Mouse (Mus musculus) MEL (cell line): ENCODE data around the gene Pxmp4. TPM values are rescaled to one million over a fixed set of nuclear protein-coding genes. Genes with fewer than 3 reads are reported as not detected.

Experiments
- DNase-seq: peaks from one replicate; pipeline ENCODE4 v3.0.0; 2011; ENCODE audit warnings: low read depth, low spot score
- H3K27ac ChIP-seq: 2 replicates; pipeline ENCODE4 v1.5.1; 2012; ENCODE audit warnings: low read depth, mild to moderate bottlenecking, control low read depth, low read length, moderate library complexity; ENCODE audit not compliant: control insufficient read depth
- H3K27me3 ChIP-seq, 2 experiments: fragments of 150-350 bp in 1 of 2; sonication (generic) in 1 of 2; 2 replicates each; pipeline ENCODE4 v1.6.1; 2012; ENCODE audit warnings: low read length in 2 of 2, mild to moderate bottlenecking in 2 of 2, improper control_type of control experiment in 1 of 2, moderate library complexity in 1 of 2; ENCODE audit not compliant: insufficient read depth in 2 of 2, control insufficient read depth in 1 of 2
- H3K36me3 ChIP-seq, 2 experiments: 2 replicates each; pipeline ENCODE4 v1.6.1; 2012 to 2014; ENCODE audit warnings: low read length in 2 of 2, improper control_type of control experiment in 1 of 2, inconsistent platforms in 1 of 2, mild to moderate bottlenecking in 1 of 2; ENCODE audit not compliant: insufficient read depth in 2 of 2, control insufficient read depth in 1 of 2
- H3K4me1 ChIP-seq, 2 experiments: fragments of 150-350 bp in 1 of 2; sonication (generic) in 1 of 2; 2 replicates each; pipeline ENCODE4 v1.6.1; 2012; ENCODE audit warnings: low read length in 2 of 2, improper control_type of control experiment in 1 of 2, mild to moderate bottlenecking in 1 of 2; ENCODE audit not compliant: insufficient read depth in 2 of 2, control insufficient read depth in 1 of 2
- H3K4me3 ChIP-seq, 2 experiments: fragments of 150-350 bp in 1 of 2; sonication (generic) in 1 of 2; 2 replicates each; pipeline ENCODE4 v1.5.1; 2012; ENCODE audit warnings: low read depth in 2 of 2, low read length in 2 of 2, mild to moderate bottlenecking in 2 of 2, moderate library complexity in 2 of 2, control low read depth in 1 of 2, improper control_type of control experiment in 1 of 2; ENCODE audit not compliant: control insufficient read depth in 1 of 2, insufficient read depth in 1 of 2
- H3K79me2 ChIP-seq: 2 replicates; pipeline ENCODE4 v1.6.1; 2012; ENCODE audit warnings: mild to moderate bottlenecking, low read length, moderate library complexity; ENCODE audit not compliant: control insufficient read depth, poor library complexity, insufficient read depth
- H3K9ac ChIP-seq: 2 replicates; pipeline ENCODE4 v1.6.1; 2012; ENCODE audit warnings: low read depth, mild to moderate bottlenecking, control low read depth, low read length, moderate library complexity; ENCODE audit not compliant: control insufficient read depth, poor library complexity, severe bottlenecking
- H3K9me3 ChIP-seq: fragments of 150-350 bp; sonication (generic); replicated peaks from 2 replicates; pipeline ENCODE4 v1.6.1; 2012; ENCODE audit warnings: mild to moderate bottlenecking, low read length, improper control_type of control experiment, moderate library complexity; ENCODE audit not compliant: insufficient read depth
- BHLHE40 ChIP-seq: IDR thresholded peaks from 2 replicates; pipeline ENCODE4 v1.6.1; 2012; ENCODE audit warnings: low read depth, mild to moderate bottlenecking, inconsistent platforms, low read length, improper control_type of control experiment, borderline replicate concordance
- CHD1 ChIP-seq: IDR thresholded peaks from 2 replicates; pipeline ENCODE4 v1.6.1; 2012; ENCODE audit warnings: low read depth, mild to moderate bottlenecking, inconsistent platforms, low read length, improper control_type of control experiment
- CHD2 ChIP-seq: IDR thresholded peaks from 2 replicates; pipeline ENCODE4 v1.6.1; 2011; ENCODE audit warnings: low read length, improper control_type of control experiment
- CTCF ChIP-seq, 3 experiments: IDR thresholded peaks in 2 of 3; conservative IDR thresholded peaks in 1 of 3; 2 replicates each; pipeline ENCODE4 v1.5.1; 2011 to 2012; ENCODE audit warnings: low read length in 3 of 3, low read depth in 2 of 3, mild to moderate bottlenecking in 2 of 3, improper control_type of control experiment in 1 of 3, inconsistent platforms in 1 of 3, mixed read lengths in 1 of 3, moderate library complexity in 1 of 3; ENCODE audit not compliant: control insufficient read depth in 1 of 3, insufficient read depth in 1 of 3, poor library complexity in 1 of 3, severe bottlenecking in 1 of 3
- E2F4 ChIP-seq: IDR thresholded peaks from 2 replicates; pipeline ENCODE4 v1.6.1; 2011; ENCODE audit warnings: low read depth, low read length, improper control_type of control experiment, borderline replicate concordance
- EP300 ChIP-seq, 2 experiments: IDR thresholded peaks; 2 replicates each; pipeline ENCODE4 v1.6.1; 2011; ENCODE audit warnings: improper control_type of control experiment in 2 of 2, low read length in 2 of 2, low read depth in 1 of 2, mild to moderate bottlenecking in 1 of 2
- ETS1 ChIP-seq: IDR thresholded peaks from 2 replicates; pipeline ENCODE4 v1.6.1; 2012; ENCODE audit warnings: low read depth, mild to moderate bottlenecking, inconsistent platforms, low read length, improper control_type of control experiment, moderate library complexity
- KAT2A ChIP-seq: conservative IDR thresholded peaks from 2 replicates; pipeline ENCODE4 v1.6.1; 2012; ENCODE audit warnings: low read depth, low read length, improper control_type of control experiment, inconsistent platforms
- MEF2A ChIP-seq: IDR thresholded peaks from 2 replicates; pipeline ENCODE4 v1.6.1; 2014; ENCODE audit warnings: low read depth, mild to moderate bottlenecking, inconsistent platforms, low read length, improper control_type of control experiment; ENCODE audit not compliant: poor library complexity, insufficient replicate concordance, severe bottlenecking; ENCODE audit errors: extremely low read depth
- POLR2A ChIP-seq, 2 experiments: IDR thresholded peaks; 2 replicates each; pipeline ENCODE4 v1.6.1; 2011 to 2012; ENCODE audit warnings: low read length in 2 of 2, mild to moderate bottlenecking in 2 of 2, control low read depth in 1 of 2, improper control_type of control experiment in 1 of 2, low read depth in 1 of 2, moderate library complexity in 1 of 2; ENCODE audit not compliant: control insufficient read depth in 1 of 2, insufficient read depth in 1 of 2, poor library complexity in 1 of 2
- POLR2AphosphoS2 ChIP-seq: IDR thresholded peaks from 2 replicates; pipeline ENCODE4 v1.6.1; 2011; ENCODE audit warnings: low read length, improper control_type of control experiment
- POLR2AphosphoS5 ChIP-seq: IDR thresholded peaks from 2 replicates; pipeline ENCODE4 v1.6.1; 2012; ENCODE audit warnings: low read depth, borderline replicate concordance, mild to moderate bottlenecking, inconsistent platforms, low read length, moderate library complexity, mixed read lengths
- RAD21 ChIP-seq: IDR thresholded peaks from 2 replicates; pipeline ENCODE4 v1.6.1; 2011; ENCODE audit warnings: mild to moderate bottlenecking, low read depth, low read length, improper control_type of control experiment
- RCOR1 ChIP-seq: IDR thresholded peaks from 2 replicates; pipeline ENCODE4 v1.6.1; 2012; ENCODE audit warnings: low read depth, mild to moderate bottlenecking, inconsistent platforms, low read length, improper control_type of control experiment
- SIN3A ChIP-seq: IDR thresholded peaks from 2 replicates; pipeline ENCODE4 v1.6.1; 2012; ENCODE audit warnings: low read length, improper control_type of control experiment, inconsistent platforms
- SMC3 ChIP-seq: IDR thresholded peaks from 2 replicates; pipeline ENCODE4 v1.6.1; 2011; ENCODE audit warnings: low read depth, low read length, improper control_type of control experiment
- TCF12 ChIP-seq: IDR thresholded peaks from 2 replicates; pipeline ENCODE4 v1.6.1; 2014; ENCODE audit warnings: low read depth, mild to moderate bottlenecking, inconsistent platforms, low read length, improper control_type of control experiment, moderate library complexity
- UBTF ChIP-seq: IDR thresholded peaks from 2 replicates; pipeline ENCODE4 v1.6.1; 2012; ENCODE audit warnings: low read depth, mild to moderate bottlenecking, inconsistent platforms, low read length, improper control_type of control experiment, moderate library complexity, borderline replicate concordance; ENCODE audit not compliant: insufficient read depth
- USF1 ChIP-seq: IDR thresholded peaks from 2 replicates; pipeline ENCODE4 v1.6.1; 2014; ENCODE audit warnings: low read depth, mild to moderate bottlenecking, inconsistent platforms, low read length, improper control_type of control experiment, moderate library complexity
- USF2 ChIP-seq, 2 experiments: IDR thresholded peaks; 2 replicates each; pipeline ENCODE4 v1.6.1; 2011 to 2012; ENCODE audit warnings: improper control_type of control experiment in 2 of 2, low read length in 2 of 2, borderline replicate concordance in 1 of 2, inconsistent platforms in 1 of 2, low read depth in 1 of 2, mild to moderate bottlenecking in 1 of 2; ENCODE audit not compliant: insufficient read depth in 1 of 2
- ZKSCAN1 ChIP-seq: IDR thresholded peaks from 2 replicates; pipeline ENCODE4 v1.6.1; 2012; ENCODE audit warnings: low read depth, mild to moderate bottlenecking, inconsistent platforms, low read length, improper control_type of control experiment, moderate library complexity
- ZNF384 ChIP-seq: IDR thresholded peaks from 2 replicates; pipeline ENCODE4 v1.6.1; 2012; ENCODE audit warnings: low read depth, mild to moderate bottlenecking, inconsistent platforms, low read length, improper control_type of control experiment
- polyA plus RNA-seq, 2 experiments: library from polyadenylated mRNA; stranded (reverse) in 1 of 2; unstranded in 1 of 2; fragments of >175 nt in 1 of 2; fragments of >200 nt in 1 of 2; gene quantifications; 2 replicates each; pipeline versions ENCODE4 v1.2.1 to v1.2.4; 2012; ENCODE audit warnings: low replicate concordance in 2 of 2, low read depth in 1 of 2; ENCODE audit not compliant: insufficient read length in 2 of 2, insufficient read depth in 1 of 2, missing spikeins in 1 of 2
- total RNA-seq: library from RNA; depleted of rRNA; stranded (reverse); fragments of 300-350 nt; gene quantifications from 2 replicates; pipeline ENCODE4 v1.2.3, GENCODE M21; 2012

Gene Pxmp4
- total and polyA plus RNA-seq, 3 experiments, result 5.9 to 12.2 TPM; not detected in 1

GRCm38 (mm10) chr2:154552424-154552907 lies 51.0 kb downstream of the Pxmp4 start:
- H3K4me3 ChIP-seq, result no peak overlapping the region
- TF ChIP-seq POLR2AphosphoS5 (no peak), TCF12 (no peak), USF2 (IDR thresholded peaks at IDR 0.05; ENCODE audit: borderline replicate concordance in 1 of 2, insufficient read depth in 1 of 2, low read depth in 1 of 2, low read length in 2 of 2) (no peak), ZNF384 (no peak), BHLHE40 (no peak), CTCF (IDR thresholded peaks at IDR 0.05 in 2 of 3, conservative IDR thresholded peaks at IDR 0.05 in 1 of 3; ENCODE audit: control insufficient read depth in 1 of 3, insufficient read depth in 1 of 3, low read depth in 2 of 3, low read length in 3 of 3, poor library complexity in 1 of 3, severe bottlenecking in 1 of 3) (no peak), ZKSCAN1 (no peak), SIN3A (no peak), SMC3 (no peak), EP300 (IDR thresholded peaks at IDR 0.05; ENCODE audit: low read depth in 1 of 2, low read length in 2 of 2) (no peak), RAD21 (no peak), RCOR1 (no peak), POLR2AphosphoS2 (no peak)
- H3K27me3 ChIP-seq, result no peaks in the 10 kb centered on the region
- H3K79me2 ChIP-seq, result no peaks in the 10 kb centered on the region
- peaks cover 0 to 5% of the 10 kb centered on the region in 2 experiments; a peak in 2 of 4 replicates for H3K4me1 ChIP-seq
- H3K36me3 ChIP-seq, result peaks cover 0 to 3% of the 10 kb centered on the region in 2 experiments; a peak in 3 of 4 replicates
- no peaks in the 10 kb centered on the region for H3K9me3 ChIP-seq
- DNase-seq, result peak; percentile 49
- H3K27ac ChIP-seq, result no peak overlapping the region
- no peak overlapping the region for H3K9ac ChIP-seq

- Histone ChIP-seq H3K9ac (no peak overlapping the region), H3K4me3 (no peak overlapping the region)
These were observed 51.6 kb downstream of the Pxmp4 start for GRCm38 (mm10) chr2:154551927-154552326.

More at GRCm38 (mm10) chr2:154551927-154552326, 51.6 kb downstream of the Pxmp4 start:
- no peak for DNase-seq
- Histone ChIP-seq H3K27me3 (no peaks in the 10 kb centered on the region), H3K9me3 (no peaks in the 10 kb centered on the region), H3K27ac (no peak overlapping the region), H3K36me3 (no peaks in the 10 kb centered on the region; a peak in 1 of 4 replicates), H3K4me1 (no peaks in the 10 kb centered on the region), H3K79me2 (no peaks in the 10 kb centered on the region)
- no peak for TF ChIP-seq ETS1
- TF ChIP-seq CHD1, result no peak
- TF ChIP-seq USF1, result no peak
- TF ChIP-seq BHLHE40, result no peak
- TF ChIP-seq CHD2, result no peak
- TF ChIP-seq UBTF, result no peak
- TF ChIP-seq POLR2AphosphoS2, result no peak
- TF ChIP-seq MEF2A, result no peak
- TF ChIP-seq SIN3A, result no peak
- no peak for TF ChIP-seq E2F4
- no peak for TF ChIP-seq KAT2A
- no peak for TF ChIP-seq POLR2A (IDR thresholded peaks at IDR 0.05; ENCODE audit: control insufficient read depth in 1 of 2, insufficient read depth in 1 of 2, low read depth in 1 of 2, low read length in 2 of 2, poor library complexity in 1 of 2)
- no peak for TF ChIP-seq RAD21
- TF ChIP-seq EP300 (IDR thresholded peaks at IDR 0.05; ENCODE audit: low read depth in 1 of 2, low read length in 2 of 2), result no peak
